In genomic region chr7:118242309-118242708, GRCm38 (mm10) we compare ENCODE assay signal across 8 mouse cellular contexts. TPM values are rescaled to one million over a fixed set of nuclear protein-coding genes. Genes with fewer than 3 reads are reported as not detected.
DNase-seq lines count a peak whose midpoint lies in the region; ATAC-seq and TF ChIP-seq lines count a peak whose summit lies in the region.

No protein-coding gene starts in this region.

- H3K9me3 ChIP-seq in heart, embryonic 13.5 days, result no peaks in the 10 kb centered on the region
- H3K9me3 ChIP-seq in ES-E14 (ENCODE audit: control insufficient read depth, insufficient read depth, low read depth, low read length), result no peaks in the 10 kb centered on the region
- no peaks in the 10 kb centered on the region for H3K9me3 ChIP-seq in forebrain, embryonic 16.5 days (ENCODE audit: control insufficient read depth, low read length)

- DNase-seq in heart, adult 9 months (ENCODE audit: low spot score in 2 of 2), result no peak
- no peak for DNase-seq in ES-E14 (ENCODE audit: low read depth, low spot score)
- no peak for DNase-seq in natural killer cell, adult 2 months (ENCODE audit: low spot score in 2 of 2)
- no peak for DNase-seq in urinary bladder, postnatal 4 days (ENCODE audit: low spot score in 2 of 2)
- DNase-seq in urinary bladder, postnatal 14 days (ENCODE audit: low spot score), result no peak

- peaks cover 34% of the 10 kb centered on the region for H3K4me1 ChIP-seq in heart, embryonic 13.5 days
- peaks cover 0 to 10% of the 10 kb centered on the region in 2 experiments; a peak in 2 of 4 replicates for H3K4me1 ChIP-seq in ES-E14 (ENCODE audit: control insufficient read depth in 2 of 2, insufficient read depth in 2 of 2, low read length in 2 of 2, poor library complexity in 1 of 2)
- peaks cover 8% of the 10 kb centered on the region; the same call in 1 of the 2 replicates for H3K4me1 ChIP-seq in forebrain, embryonic 16.5 days (replicated peaks; ENCODE audit: control insufficient read depth, insufficient read depth, low read length)

- WGBS in heart, embryonic 13.5 days, result 15% methylated on average over 6 of the region's 6 CpGs
- 17% methylated on average over 6 of the region's 6 CpGs for WGBS in forebrain, embryonic 16.5 days
- WGBS in macrophage (ENCODE audit: missing documents), result 12% methylated on average over 6 of the region's 6 CpGs

- no peaks in the 10 kb centered on the region for H3K36me3 ChIP-seq in heart, embryonic 13.5 days
- no peaks in the 10 kb centered on the region for H3K36me3 ChIP-seq in ES-E14 (ENCODE audit: control insufficient read depth, insufficient read depth, low read length, poor library complexity, severe bottlenecking)
- no peaks in the 10 kb centered on the region for H3K36me3 ChIP-seq in forebrain, embryonic 16.5 days (ENCODE audit: control insufficient read depth, insufficient read depth)
- no peaks in the 10 kb centered on the region for H3K36me3 ChIP-seq in macrophage (ENCODE audit: inconsistent target)

- peak overlapping the region; percentile 80 for H3K4me2 ChIP-seq in heart, embryonic 13.5 days
- H3K4me2 ChIP-seq in forebrain, embryonic 16.5 days (ENCODE audit: low read length), result peak overlapping the region; percentile 86

- H3K9ac ChIP-seq in heart, embryonic 13.5 days, result peak overlapping the region; percentile 99
- peak overlapping the region; percentile 97; the same call in 1 of the 2 replicates for H3K9ac ChIP-seq in ES-E14 (ENCODE audit: insufficient read depth, low read depth, low read length, poor library complexity, severe bottlenecking)
- peak overlapping the region; percentile 95 for H3K9ac ChIP-seq in forebrain, embryonic 16.5 days (replicated peaks; ENCODE audit: low read depth, low read length)

- in situ Hi-C loops in ES-E14 (cut with MboI; ENCODE audit: low sequenced_read_pairs in 2 of 2, unreplicated experiment in 2 of 2), result no loop called here

- no peaks in the 10 kb centered on the region for H3K27me3 ChIP-seq in heart, embryonic 13.5 days (replicated peaks)
- 0 out of 2 replicates have a peak, but pooled peaks cover 2% of the 10 kb centered on the region for H3K27me3 ChIP-seq in forebrain, embryonic 16.5 days (replicated peaks; ENCODE audit: control insufficient read depth, insufficient read depth, low read length)

- H3K4me3 ChIP-seq in heart, embryonic 13.5 days, result peak overlapping the region; percentile 87
- H3K4me3 ChIP-seq in ES-E14 (ENCODE audit: insufficient read depth in 1 of 2, low read depth in 1 of 2, low read length in 2 of 2, poor library complexity in 1 of 2, severe bottlenecking in 1 of 2) (peak overlapping the region; percentile 99), macrophage (ENCODE audit: inconsistent target) (peak overlapping the region; percentile 82)
- peak overlapping the region; percentile 97 for H3K4me3 ChIP-seq in forebrain, embryonic 16.5 days (replicated peaks; ENCODE audit: low read length)

- peak overlapping the region; percentile 98 for H3K27ac ChIP-seq in heart, embryonic 13.5 days (replicated peaks)
- no peak overlapping the region for H3K27ac ChIP-seq in ES-E14 (ENCODE audit: insufficient read depth, low read depth, low read length, poor library complexity, severe bottlenecking)
- no peak overlapping the region for H3K27ac ChIP-seq in forebrain, embryonic 16.5 days (ENCODE audit: low read length)
- peak overlapping the region; percentile 55 for H3K27ac ChIP-seq in macrophage

- ATAC-seq in heart, embryonic 13.5 days (ENCODE audit: extremely low read depth, insufficient number of reproducible peaks, low FRiP score, low TSS enrichment), result no peak
- ATAC-seq in forebrain, embryonic 16.5 days, result no peak

- H3K79me2 ChIP-seq in macrophage (ENCODE audit: inconsistent target), result peaks cover 56% of the 10 kb centered on the region

TF ChIP-seq in ES-E14, 5 proteins besides CTCF, POLR2A, EP300 and RAD21:
- TF ChIP-seq ZC3H11A (IDR thresholded peaks at IDR 0.05; ENCODE audit: borderline replicate concordance, low read depth, low read length), result no peak
- no peak for TF ChIP-seq ZNF384 (IDR thresholded peaks at IDR 0.05; ENCODE audit: low read depth, low read length)
- no peak for TF ChIP-seq CHD2 (IDR thresholded peaks at IDR 0.05; ENCODE audit: low read depth, low read length)
- no peak for TF ChIP-seq HCFC1 (IDR thresholded peaks at IDR 0.05; ENCODE audit: borderline replicate concordance, insufficient read depth, low read length)
- TF ChIP-seq MAFK (IDR thresholded peaks at IDR 0.05; ENCODE audit: insufficient read depth, low read depth, low read length), result no peak

RNA-seq across cellular contexts. Expression of gene Smg1, which starts 1.2 kb away (rescaled TPM):
- polyA plus RNA-seq in heart, embryonic 13.5 days (2015; fragmentation: Nextera tagmentation; extraction: Ambion mirVana), result 9.3 and 10.1 TPM in 2 replicates
- 55.3 and 61.9 TPM in 2 replicates for total RNA-seq in ES-E14 (2012; rRNA removed)
- 21.5 and 21.6 TPM in 2 replicates for polyA plus RNA-seq in forebrain, embryonic 16.5 days (2015; fragmentation: Nextera tagmentation; extraction: Ambion mirVana)
- 100 to 1,000 TPM; 423 to 819 (median 574) TPM for total RNA-seq in macrophage (2018; cell fraction: chromatin; rRNA removed)
- 10 to 100 TPM; 25.8 to 70.7 (median 38.6) TPM for total RNA-seq in macrophage (2018; cell fraction: cytosol; rRNA removed)
- 100 to 1,000 TPM; 184 to 474 (median 262) TPM for total RNA-seq in macrophage (2018; cell fraction: nucleus; rRNA removed)
- 13.1 to 24.3 TPM (median 20.1 TPM) in 3 replicates for polyA plus RNA-seq in macrophage (2018)

Comparison
In these comparisons a context has a peak if more than half of its experiments do, and no peak if none do; other contexts are left out.
1. H3K27ac ChIP-seq: peak in heart, embryonic 13.5 days (single experiment) and macrophage (single experiment); none in ES-E14 (single experiment) and forebrain, embryonic 16.5 days (single experiment).
2. Peak in every context shown above with its lines, with median percentiles within 50 percentile points of each other: H3K4me3 ChIP-seq and H3K9ac ChIP-seq.